Mouse (Mus musculus) lung, adult 2 months (tissue): ENCODE measurements around the gene Ing4. TPM values are rescaled to one million over a fixed set of nuclear protein-coding genes. Genes with fewer than 3 reads are reported as not detected.
"Not testable (repeated sequence)": the region's sequence is repeated elsewhere in the genome, so short reads cannot be mapped to it uniquely, and the experiment has no call there.

Experiments
- DNase-seq: peaks from one replicate; pipeline ENCODE4 v3.0.0; 2022
- H3K4me1 ChIP-seq: fragments of 200-500 bp; 2 replicates; pipeline ENCODE4 v1.6.1; 2011; ENCODE audit warnings: low read length; ENCODE audit not compliant: control insufficient read depth, insufficient read depth
- H3K4me3 ChIP-seq: fragments of 200-500 bp; replicated peaks from 2 replicates; pipeline ENCODE3; 2011; ENCODE audit warnings: low read depth, mild to moderate bottlenecking, control low read depth, low read length; ENCODE audit errors: extremely low read depth
- CTCF ChIP-seq: fragments of 200-500 bp; IDR thresholded peaks from 2 replicates; pipeline ENCODE4 v1.5.1; 2011; ENCODE audit warnings: mild to moderate bottlenecking, low read length, control low read depth; ENCODE audit not compliant: insufficient read depth
- POLR2A ChIP-seq: fragments of 200-500 bp; IDR thresholded peaks from 2 replicates; pipeline ENCODE4 v1.6.1; 2011; ENCODE audit warnings: low read depth, mild to moderate bottlenecking, control low read depth, low read length, borderline replicate concordance; ENCODE audit errors: extremely low read depth
- WGBS: fragments of 180-500 bp; shearing (Covaris S2); methylation state at CpG from one replicate; pipeline ENCODE4 v1.1.7; 2018; 5-methylcytosine and 5-hydroxymethylcytosine counted together
- polyA plus RNA-seq: library from polyadenylated mRNA; depleted of rRNA; stranded (reverse); fragments of >200 nt; gene quantifications from 2 replicates; pipeline ENCODE4 v1.2.3, GENCODE M21; 2012

Ing4 gene
- polyA plus RNA-seq, 1 experiment: 50.5 TPM

DNA sequence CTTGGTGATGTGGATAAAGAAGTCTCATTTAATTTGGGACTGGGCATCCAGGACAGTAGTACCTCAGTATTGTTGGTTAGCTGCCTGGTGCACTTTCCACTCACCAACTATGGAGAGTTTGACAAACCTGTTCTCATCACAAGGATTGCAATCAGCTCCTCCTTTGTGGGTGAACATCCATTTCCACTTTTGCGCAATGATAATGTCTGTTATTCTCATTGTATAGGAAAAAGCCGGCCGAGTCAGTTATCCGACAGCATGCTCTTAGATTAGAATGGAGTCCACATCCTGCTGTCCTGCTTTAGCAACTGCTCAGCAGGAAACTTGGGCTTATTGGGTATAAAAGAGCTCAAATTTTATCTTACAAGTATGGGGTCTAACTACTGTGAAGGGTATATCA is 894 bp upstream of the Ing4 start:
- no peak for DNase-seq
- Histone ChIP-seq H3K4me1 (peaks cover 4% of the 10 kb centered on the region; the same call in 1 of the 2 replicates), H3K4me3 (no peak overlapping the region)
- TF ChIP-seq POLR2A (no peak), CTCF (no peak)
- 91% methylated on average over 4 of the region's 4 CpGs for WGBS

DNA sequence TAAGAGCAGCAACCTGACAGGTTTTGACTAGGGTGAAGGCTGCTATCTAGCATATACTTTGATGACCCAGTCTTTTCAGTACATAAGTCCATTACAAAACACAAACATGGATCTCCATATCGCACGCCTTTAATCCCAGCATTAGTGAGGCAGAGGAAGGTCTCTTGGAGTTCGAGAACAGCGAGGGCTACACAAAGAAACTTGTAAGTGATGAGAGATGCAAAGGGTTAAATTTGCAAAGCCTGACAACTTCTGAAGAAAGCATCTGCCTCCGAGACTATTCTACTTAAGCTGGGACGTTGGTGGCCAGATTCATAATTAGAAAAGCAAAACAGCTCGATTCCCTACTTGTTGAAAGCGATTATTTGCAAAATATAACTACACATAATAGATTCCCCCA is 429 bp upstream of the Ing4 start:
- DNase-seq: peak; percentile 26
- WGBS: 6% methylated on average over 8 of the region's 8 CpGs
- H3K4me3 ChIP-seq: peak overlapping the region; percentile 58
- no peak for TF ChIP-seq POLR2A
- TF ChIP-seq CTCF: no peak
- H3K4me1 ChIP-seq: peaks cover 4% of the 10 kb centered on the region; the same call in 1 of the 2 replicates

DNA sequence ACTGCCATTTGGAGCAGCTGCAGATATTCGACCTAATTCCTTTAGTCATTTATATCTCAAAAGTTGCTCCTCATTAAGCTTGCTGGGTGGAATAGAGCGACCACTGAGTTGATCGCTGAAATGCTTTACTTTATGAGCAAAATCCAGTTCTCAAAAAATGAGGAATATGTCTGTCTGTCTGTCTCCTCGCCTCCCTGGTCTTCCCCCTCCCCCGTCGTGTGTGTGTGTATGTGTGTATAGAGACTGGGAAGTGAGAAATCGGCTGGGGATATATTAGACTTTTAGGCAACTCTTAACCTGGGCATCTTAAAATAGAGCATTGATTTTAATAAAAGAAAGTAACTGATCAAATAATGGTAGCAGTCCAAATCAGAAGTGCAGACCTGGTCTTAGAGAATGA is 661 bp downstream of the Ing4 start:
- Histone ChIP-seq H3K4me3 (peak overlapping the region; percentile 96), H3K4me1 (peaks cover 4% of the 10 kb centered on the region; the same call in 1 of the 2 replicates)
- TF ChIP-seq POLR2A (no peak), CTCF (no peak)
- 11% methylated on average over 7 of the region's 7 CpGs for WGBS
- DNase-seq: no peak

DNA sequence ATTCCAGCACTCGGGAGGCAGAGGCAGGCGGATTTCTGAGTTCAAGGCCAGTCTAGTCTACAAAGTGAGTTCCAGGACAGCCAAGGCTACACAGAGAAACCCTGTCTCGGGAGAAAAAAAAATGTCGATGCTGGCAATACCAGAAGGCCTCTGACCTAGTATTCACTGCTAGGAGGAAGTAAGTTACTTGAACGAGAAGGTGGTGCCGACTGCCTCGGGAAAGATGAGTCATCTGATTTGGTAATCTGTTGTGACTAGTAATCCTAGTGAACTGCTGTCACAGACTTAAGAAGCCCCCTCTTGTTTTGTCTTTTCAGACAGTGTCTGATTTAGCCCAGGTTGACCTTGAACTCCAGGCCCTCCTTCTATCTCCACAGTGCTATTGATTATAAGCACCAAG is 1.5 kb downstream of the Ing4 start:
- WGBS: 49% methylated on average over 7 of the region's 7 CpGs
- DNase-seq: no peak
- no peak for TF ChIP-seq CTCF
- Histone ChIP-seq H3K4me1 (peaks cover 4% of the 10 kb centered on the region; the same call in 1 of the 2 replicates), H3K4me3 (no peak overlapping the region)

DNA sequence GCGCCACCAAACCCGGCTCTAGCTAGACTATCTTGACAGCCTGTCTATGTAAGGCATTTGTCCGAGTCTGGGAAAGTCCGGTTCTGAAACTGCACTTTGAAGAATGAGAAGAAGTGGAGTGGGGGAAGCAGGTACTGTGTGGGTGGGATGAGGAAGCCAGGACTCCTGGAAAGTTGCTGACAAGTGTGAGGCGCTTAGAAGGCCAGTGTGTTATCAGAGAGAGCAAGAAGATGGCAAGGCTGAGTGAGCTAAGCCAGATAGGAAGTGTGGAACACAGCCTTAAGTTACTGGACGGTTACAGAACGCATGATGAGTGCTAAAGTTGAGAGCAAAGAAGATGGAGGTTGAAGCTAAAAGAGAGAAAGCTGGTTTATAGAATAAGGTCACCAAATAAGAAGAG is 2.5 kb downstream of the Ing4 start:
- no peak overlapping the region for H3K4me3 ChIP-seq
- peaks cover 4% of the 10 kb centered on the region; the same call in 1 of the 2 replicates for H3K4me1 ChIP-seq
- DNase-seq: no peak
- 84% methylated on average over 7 of the region's 7 CpGs for WGBS
- TF ChIP-seq CTCF: no peak

DNA sequence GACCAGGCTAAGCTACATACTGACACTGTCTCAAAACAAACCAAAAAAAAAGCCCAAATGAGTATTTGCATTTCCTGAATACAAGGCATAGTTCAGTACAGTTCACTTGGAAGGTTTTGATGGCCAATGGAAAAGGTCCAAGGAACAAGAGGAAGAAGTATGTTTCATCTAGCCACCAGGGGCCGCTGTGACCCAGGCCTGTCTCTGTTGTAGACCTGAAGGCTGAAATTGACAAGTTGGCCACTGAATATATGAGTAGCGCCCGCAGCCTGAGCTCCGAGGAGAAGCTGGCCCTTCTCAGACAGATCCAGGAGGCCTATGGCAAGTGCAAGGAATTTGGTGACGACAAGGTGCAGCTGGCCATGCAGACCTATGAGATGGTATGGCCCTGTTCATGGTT is 7.1 kb downstream of the Ing4 start:
- Histone ChIP-seq H3K4me3 (no peak overlapping the region), H3K4me1 (no peaks in the 10 kb centered on the region)
- TF ChIP-seq CTCF (peak; percentile 90), POLR2A (no peak)
- WGBS: 25% methylated on average over 5 of the region's 5 CpGs
- DNase-seq: peak; percentile 69

DNA sequence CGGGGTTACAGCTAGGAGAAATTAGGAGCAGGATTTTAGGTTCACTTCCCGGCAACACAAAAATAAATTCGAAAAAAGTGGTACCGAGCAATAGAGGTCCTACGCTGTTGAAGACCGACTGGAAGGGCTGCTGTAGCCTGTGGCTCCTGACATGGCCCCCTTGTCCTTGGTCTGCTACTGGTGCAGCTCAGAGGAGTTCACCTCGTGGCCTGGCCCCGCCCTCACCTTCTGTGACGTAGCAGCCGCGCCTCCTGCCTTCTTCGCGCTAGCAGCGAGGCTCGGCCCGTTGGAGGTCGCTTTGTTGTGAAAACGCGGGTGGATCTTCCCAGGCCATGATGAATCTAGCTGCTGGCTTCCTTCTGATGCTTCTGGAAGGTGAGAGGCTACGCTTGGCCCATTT is 10.1 kb downstream of the Ing4 start, which contains the start of gene Acrbp:
Gene Acrbp (plus strand): TSS at position 12 of the 400 bp plus-strand sequence.
- H3K4me3 ChIP-seq: no peak within 1 kb of the TSS
- no peak for TF ChIP-seq POLR2A
- no peak for TF ChIP-seq CTCF
- DNase-seq: no peak
- WGBS: 47% methylated on average over 20 of the region's 20 CpGs
- no peaks in the 10 kb centered on the region for H3K4me1 ChIP-seq

DNA sequence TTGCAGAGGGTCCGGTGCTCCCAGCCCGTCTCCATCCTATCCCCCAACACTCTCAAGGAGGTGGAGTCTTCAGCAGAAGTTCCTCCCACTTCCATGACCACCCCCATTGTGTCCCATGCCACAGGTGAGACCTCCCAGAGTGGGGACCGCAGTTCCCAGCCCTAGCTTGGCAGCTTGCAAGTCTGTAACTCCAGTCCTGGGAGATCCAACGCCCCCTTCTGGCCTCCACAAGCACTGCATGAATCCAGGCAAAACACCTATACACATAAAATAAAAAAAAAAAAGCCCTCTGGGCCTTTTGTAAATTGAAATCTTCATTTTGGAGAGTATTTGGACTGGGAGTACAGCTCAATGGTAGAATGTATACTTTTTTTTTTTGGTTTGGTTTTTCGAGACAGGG is 11.7 kb downstream of the Ing4 start:
- no peak for DNase-seq
- TF ChIP-seq CTCF: peak; percentile 46
- no peak for TF ChIP-seq POLR2A
- no peak overlapping the region for H3K4me3 ChIP-seq
- 59% methylated on average over 5 of the region's 5 CpGs for WGBS
- no peaks in the 10 kb centered on the region for H3K4me1 ChIP-seq

DNA sequence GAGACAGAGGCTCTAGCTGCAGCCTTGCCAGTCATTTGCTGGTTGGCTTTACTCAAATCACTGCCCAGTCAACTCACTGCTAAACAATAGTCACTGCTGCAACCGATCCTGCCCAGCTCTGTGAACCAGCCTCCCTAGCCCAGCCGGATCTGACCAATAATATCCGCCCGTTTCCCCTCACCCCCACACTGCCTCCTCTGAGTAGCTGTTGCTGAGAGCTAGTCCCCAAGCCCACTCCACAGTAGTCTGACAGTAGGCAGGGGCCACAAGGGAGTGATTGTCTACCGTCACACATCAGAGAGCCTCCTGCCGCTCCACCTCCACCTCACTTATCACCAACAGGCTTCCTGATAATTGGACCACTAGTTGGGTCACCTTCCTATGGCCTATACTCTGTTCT is 21.9 kb downstream of the Ing4 start:
- no peak for DNase-seq
- WGBS: 43% methylated on average over 6 of the region's 6 CpGs
- H3K4me1 ChIP-seq: no peaks in the 10 kb centered on the region
- no peak for TF ChIP-seq POLR2A
- TF ChIP-seq CTCF: no peak
- no peak overlapping the region for H3K4me3 ChIP-seq

DNA sequence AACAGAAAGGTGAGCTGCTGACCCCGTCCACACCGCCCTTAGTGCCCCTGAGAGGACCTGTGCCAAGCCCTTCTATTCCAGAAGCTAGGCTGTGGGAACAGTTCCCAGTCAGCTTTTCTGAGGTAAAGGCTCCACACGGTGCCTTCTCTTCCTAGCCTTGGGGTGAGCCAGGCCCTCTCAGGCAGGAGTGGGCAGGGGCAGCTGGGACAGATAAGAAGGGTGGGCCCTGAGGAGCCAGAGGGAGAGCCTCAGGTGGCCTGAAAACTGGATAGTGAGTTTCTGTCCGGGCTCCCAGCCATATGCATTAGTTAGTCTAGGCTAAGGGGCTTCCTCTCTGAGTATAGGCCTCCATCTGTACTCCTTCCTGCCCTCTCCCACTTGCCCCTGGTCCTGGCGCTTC is 23.0 kb downstream of the Ing4 start:
- TF ChIP-seq POLR2A: no peak
- no peak for TF ChIP-seq CTCF
- WGBS: 82% methylated on average over 5 of the region's 5 CpGs
- Histone ChIP-seq H3K4me3 (no peak overlapping the region), H3K4me1 (no peaks in the 10 kb centered on the region)
- no peak for DNase-seq

DNA sequence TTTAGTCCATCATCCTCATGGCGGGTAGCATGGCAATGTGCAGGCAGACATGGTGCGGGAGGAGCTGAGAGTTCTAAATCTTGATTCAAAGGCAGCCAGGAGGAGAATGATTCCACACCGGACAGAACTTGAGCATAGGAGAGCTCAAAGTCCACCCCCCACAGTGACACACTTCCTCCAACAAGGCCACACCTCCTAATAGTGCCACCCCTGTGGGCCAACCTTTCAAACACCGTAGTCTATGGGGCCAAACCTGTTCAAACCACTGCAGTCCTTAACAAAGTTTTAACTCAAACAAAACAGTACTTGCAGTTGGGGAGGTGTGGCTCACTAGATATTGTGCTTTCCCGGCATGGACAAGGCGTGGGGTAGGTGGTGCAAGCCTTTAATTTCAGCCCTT is 24.3 kb downstream of the Ing4 start:
- no peaks in the 10 kb centered on the region for H3K4me1 ChIP-seq
- TF ChIP-seq CTCF: no peak
- TF ChIP-seq POLR2A: no peak
- no peak for DNase-seq
- WGBS: 78% methylated on average over 6 of the region's 6 CpGs
- H3K4me3 ChIP-seq: no peak overlapping the region

DNA sequence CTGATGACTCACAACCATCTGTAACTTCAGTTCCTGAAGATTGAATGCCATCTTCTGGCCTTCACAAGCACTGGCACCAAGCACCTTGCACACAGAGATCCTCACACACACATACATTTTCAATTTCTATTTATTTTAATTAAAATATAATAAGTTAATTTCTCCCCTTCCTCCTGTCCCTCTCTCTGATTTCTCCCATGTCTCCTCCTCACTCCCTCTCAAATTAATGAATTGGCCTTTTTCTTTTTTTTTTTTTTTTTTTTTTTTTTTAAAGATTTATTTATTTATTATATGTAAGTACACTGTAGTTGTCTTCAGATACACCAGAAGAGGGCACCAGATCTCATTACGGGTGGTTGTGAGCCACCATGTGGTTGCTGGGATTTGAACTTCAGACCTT is 25.7 kb downstream of the Ing4 start:
- DNase-seq, H3K4me3 ChIP-seq, H3K4me1 ChIP-seq: not testable (repeated sequence)
- WGBS: 40% methylated on average over 1 of the region's 1 CpGs
